Mouse (Mus musculus): Measurements from ENCODE around the gene Babam1.
"Not testable (repeated sequence)": the region's sequence is repeated elsewhere in the genome, so short reads cannot be mapped to it uniquely, and the experiment has no call there.

The Babam1 gene

GRCm38 (mm10) chr8:71408231-71408630 is 11.6 kb downstream of the Babam1 start:
- DNase-seq: no peak

GRCm38 (mm10) chr8:71411535-71412273 is 15.0 kb downstream of the Babam1 start:
- DNase-seq: no peak

- DNase-seq: no peak
These were observed 25.5 kb downstream of the Babam1 start for GRCm38 (mm10) chr8:71422121-71422520.

- not testable (repeated sequence) for DNase-seq
These were observed 36.3 kb downstream of the Babam1 start for GRCm38 (mm10) chr8:71432935-71433334.

GRCm38 (mm10) chr8:71437041-71437440 is 40.4 kb downstream of the Babam1 start:
- DNase-seq: no peak

DNA sequence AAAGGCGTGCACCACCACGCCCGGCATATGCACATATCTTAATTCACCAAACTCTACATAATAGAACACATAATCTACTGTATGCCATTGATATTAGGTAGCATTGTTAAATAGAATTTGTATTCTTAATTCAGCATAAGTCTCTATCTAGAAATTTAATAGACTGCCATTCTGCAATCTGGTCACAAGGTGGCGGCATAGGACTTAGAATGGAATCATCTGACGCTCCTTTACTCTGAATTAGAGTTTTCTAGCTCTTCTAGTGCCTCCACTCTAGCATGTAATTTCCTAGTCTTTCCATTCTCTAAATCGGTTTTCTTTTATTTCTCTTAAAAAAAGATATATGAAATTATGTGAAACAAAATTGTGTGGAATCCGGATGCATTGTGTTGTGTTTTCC is 44.7 kb downstream of the Babam1 start:
- DNase-seq: peak; percentile 49

DNA sequence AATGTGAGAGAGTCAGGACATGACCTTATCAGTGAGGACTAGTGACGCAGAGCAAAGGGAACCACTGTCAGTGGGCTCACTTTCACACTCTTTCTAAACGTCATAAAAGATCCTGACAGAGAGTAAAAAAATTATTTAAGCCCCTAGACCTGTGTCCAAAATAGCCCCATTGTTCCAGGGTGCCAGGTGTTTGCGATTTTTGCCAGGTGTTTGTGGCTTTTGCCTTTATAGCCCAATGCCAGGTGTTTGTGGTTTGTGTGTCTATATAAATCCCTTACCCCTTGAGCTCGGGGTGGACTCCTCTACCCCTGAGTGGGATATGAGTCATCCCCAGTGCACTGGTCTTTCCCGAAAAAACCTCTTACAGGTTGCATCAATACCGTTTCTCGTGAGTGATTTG is 48.4 kb downstream of the Babam1 start:
- no peak for DNase-seq

DNA sequence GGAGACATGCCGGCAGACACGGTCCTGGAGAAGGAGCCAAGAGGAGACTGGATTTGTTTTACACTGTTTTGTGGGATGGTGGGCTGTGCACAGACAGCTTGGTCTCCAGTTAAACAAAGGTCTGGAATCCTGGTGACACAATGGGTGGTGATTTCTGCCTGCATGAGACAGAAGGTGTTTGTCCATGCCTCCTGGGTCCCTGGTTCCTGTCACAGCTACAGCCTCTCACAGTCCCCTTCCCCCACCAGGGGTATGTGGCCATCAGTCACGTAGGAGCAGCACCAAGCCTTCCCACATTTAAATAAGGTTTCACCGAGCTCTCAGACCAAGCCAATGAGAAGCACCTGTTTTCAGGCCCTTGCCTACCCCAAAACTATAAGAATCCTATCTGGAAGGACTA is 54.7 kb downstream of the Babam1 start:
- DNase-seq: no peak

DNA sequence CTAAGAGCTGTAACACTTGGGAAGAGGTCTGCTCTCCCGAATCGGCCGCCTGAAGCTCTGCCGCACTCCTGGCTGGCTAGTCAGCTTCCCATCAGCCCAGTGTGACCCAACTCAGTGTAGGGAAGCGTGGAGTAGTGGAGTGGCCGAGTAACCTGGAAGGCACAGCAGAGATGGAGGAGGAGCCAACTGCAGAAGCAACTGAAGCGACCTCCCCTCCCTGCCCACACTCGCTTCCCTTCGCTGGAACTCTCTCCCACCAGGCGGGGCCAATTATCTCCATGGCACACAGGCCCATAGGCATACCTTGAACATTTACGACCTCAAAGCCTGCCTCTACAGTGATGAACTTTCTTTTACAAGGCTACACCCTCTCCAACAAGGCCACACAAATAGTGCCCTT is 55.1 kb downstream of the Babam1 start:
- no peak for DNase-seq

DNA sequence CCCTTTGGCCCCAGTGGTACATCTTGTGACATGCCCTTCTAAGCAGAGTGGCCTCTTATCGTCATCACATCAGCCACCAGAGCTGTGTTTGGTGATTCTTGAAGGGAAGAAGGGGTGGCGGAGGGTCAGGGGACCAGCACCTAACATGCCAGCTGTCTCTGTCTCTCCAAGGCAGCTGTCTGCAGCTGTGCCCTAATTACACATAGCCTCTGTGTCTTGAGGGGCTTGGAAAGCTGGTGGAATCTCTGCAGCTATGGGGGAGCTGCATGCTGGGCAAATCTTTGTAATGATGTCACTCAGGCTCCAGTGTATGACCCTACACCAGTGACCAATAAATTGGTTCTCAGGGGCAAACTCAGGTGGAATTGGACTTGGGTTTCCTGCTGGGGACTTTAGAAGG is 56.0 kb downstream of the Babam1 start:
- no peak for DNase-seq
